Mouse (Mus musculus): ENCODE measurements around the gene Hint1.
"Not testable (repeated sequence)": the region's sequence is repeated elsewhere in the genome, so short reads cannot be mapped to it uniquely, and the experiment has no call there.

Hint1 gene

DNA sequence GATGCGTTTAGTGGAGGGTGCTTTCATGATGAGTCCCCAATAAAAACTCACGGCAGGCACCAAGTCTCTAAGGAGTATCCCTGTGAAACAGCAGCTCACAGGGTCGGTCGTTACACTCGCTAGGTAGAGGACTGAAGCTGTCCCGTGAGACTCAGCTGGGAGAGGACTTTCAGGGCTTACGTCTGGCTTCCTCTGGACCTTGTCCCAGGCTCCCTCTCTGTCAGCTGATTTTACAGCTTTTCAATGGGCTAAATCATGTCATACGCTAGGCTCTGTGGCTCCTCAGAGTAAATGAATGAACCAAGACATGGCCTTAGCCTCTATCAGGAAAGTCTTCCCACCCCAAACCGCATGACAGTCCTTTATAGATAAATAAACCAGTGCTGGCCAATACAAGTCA is 28.4 kb downstream of the Hint1 start:
- DNase-seq (ENCODE audit: low spot score in 2 of 2) = no peak

DNA sequence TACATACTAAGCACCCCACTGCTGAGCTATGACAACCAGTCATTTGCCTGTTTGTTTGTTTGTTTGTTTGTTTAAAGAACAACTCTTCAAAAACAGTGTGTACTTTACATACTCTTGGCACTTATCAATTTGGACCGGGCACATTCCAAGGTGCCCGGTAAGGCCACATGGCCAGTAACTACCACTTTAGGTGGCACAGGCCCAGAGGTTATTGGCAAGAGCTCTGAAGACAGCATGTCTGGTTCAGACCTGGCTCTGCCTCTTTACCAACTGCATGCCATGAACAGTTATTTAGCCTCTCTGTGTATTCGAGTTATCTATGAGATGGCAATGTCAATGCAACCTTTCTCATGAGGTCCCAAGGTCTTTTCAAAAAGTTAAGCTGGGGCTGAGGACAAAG is 30.5 kb downstream of the Hint1 start:
- DNase-seq (ENCODE audit: low spot score in 2 of 2) = not testable (repeated sequence)

DNA sequence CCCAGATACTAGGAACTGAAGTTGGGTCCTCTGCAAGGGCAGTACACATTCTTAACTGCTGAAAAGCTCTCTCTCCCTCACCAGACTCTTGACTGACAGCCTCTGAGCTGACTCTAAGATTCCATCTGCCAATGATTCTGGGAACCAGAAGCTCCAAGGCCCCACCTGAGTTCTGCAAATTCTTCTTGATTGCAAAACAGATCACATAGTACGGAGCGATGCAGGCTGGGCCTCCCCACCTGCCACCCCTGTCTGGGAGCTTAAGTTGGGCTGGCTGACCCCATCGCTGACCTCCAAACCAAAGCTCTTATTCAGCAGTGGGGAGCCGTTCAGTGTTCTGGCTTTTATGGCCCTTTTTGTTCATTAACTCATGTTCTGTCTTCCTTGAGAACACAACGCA is 31.3 kb downstream of the Hint1 start:
- no peak for DNase-seq (ENCODE audit: low spot score in 2 of 2)

DNA sequence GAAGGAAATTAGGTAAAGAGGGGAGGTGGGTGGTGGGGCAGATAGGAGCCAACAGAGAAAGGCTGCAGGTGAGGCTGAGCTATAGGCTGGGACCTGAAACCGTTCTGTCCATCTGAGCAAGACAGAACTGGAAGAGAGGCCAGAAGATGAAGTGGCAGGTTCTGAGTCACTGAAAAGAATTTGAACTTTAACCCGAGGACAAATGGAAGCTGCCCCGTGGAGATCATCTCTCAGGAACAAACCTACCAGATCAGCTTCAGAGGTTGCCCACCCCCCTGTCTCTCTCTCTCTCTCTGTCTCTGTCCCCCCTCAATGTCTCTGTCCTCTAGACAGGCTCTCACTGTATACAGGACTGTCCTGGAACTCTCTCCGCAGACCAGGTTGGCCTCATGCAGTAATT is 33.5 kb downstream of the Hint1 start:
- DNase-seq (ENCODE audit: low spot score in 2 of 2) = no peak

DNA sequence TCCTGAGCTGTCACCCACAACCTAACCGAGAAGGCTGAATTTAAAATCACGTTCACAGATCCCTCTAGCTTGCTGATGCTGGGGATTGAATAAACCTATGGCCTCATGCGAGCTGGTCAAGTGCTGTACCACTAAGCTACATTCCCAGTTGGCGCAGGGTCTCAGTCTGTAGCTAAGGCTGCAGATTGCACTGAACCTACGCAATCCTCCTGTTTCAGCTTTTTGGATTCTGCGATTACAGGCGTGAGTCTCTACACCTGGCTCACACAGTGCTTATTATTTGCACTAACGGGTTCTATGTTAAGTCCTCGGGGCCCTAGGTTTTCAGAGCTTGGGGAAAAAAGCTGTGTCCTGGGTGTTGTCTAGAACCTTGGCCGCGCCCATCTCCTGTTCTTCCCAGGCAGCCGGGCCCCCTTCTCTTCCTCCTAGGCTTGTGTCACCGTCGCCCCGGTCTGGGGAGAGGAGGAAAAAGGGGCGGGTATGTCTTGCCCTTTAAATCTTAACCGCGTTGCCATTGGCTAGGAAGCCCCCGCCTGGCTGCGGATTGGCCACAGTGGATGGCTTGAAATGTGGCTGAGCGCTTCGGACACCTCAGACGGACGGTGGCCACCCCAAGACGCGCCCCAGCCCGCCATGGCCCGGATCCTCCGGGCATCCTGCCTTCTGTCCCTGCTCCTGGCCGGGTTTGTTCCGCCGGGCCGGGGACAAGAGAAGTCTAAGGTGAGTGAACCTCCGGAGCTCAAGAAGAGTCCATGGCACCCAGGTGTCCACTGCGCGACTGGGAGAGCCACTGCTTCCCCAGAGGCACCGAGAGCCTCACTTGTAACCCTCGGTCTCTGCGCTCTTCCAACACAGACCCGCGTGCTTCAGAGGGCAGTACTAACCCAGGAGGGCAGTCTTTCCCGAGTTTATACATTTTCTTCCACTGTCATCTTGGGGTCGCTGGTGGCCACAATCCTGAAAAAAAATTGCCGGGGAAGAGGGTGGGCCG is 36.4 kb downstream of the Hint1 start, which contains the start of gene Gpx3:
Gene Gpx3, plus strand, starts transcription at position 121 of the 991 bp plus-strand sequence.
- no peak for DNase-seq (ENCODE audit: low spot score in 2 of 2)

DNA sequence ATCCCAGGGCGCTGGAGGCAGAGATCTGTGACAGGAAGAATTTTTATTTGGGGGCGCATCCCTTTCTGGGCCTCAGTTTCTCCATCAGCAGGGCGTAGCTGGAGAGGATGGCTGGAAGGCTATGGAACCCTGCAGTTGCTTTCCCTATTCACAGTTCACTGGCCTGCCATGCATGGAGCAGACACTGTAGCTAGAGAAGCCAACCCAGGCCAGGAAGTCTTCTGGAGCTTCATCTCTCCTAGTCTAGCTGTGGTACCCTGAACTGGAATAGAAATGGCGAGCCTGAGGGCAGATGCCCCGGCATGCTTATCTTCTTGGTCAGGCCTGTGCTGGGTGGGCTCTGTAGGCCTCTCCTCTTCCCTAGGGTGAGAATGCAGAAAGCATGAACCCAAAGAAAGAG is 37.2 kb downstream of the Hint1 start:
- DNase-seq (ENCODE audit: low spot score in 2 of 2) = no peak

DNA sequence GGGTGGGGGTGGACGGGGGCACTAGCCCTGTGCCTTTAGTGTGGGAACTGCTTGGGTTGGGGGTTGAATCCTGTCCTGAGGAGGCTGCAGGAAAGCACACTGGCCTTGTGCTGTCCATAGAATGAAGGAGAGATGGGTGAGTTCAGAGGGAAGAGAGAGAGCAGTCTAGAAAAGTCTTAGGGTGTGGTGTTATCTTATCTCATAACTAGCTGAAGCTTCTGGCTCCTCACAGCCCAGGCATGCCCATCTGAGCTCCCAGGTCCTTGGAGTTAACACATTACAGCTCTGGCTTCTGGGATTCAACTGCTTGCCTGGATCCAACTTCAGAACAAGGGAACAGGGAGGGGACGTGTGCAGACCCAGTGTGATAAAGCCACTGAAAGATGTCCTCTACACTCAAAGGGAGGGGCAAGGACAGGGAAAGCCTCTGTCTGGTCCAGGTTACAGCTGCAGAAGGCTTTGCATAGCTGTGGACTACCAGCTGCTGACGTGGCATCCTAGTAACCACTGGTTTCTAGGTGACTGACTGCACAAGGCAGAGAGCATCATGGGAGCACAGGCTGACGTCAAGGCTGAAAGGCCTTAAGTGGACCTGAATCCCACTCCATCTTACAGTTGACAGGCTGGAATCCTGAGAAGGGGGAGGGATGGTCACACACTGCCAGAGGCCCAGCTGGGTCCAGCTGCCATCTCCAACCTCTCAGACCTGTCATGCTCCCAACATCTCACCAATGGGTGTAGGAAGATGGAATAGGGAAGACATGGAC is 37.9 kb downstream of the Hint1 start:
- no peak for DNase-seq (ENCODE audit: low spot score in 2 of 2)

DNA sequence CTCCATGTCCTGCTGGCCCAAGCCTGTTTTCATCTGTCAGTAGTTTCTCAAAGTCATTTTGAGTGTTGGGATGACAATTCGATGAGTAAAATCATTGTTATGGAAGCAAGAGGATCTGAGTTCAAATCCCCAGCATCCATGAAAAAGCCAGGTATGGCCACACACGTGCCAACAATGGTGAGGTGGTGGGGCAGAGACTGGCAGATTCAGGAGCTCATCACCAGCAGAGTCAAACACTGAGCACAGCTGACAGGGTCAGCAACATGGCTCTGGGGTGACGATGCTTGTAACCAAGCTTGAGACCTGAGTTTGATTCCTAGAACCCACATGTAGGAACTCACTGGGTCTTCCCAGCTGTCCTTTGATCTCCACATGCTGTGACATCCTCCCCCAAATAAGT is 38.9 kb downstream of the Hint1 start:
- no peak for DNase-seq (ENCODE audit: low spot score in 2 of 2)

DNA sequence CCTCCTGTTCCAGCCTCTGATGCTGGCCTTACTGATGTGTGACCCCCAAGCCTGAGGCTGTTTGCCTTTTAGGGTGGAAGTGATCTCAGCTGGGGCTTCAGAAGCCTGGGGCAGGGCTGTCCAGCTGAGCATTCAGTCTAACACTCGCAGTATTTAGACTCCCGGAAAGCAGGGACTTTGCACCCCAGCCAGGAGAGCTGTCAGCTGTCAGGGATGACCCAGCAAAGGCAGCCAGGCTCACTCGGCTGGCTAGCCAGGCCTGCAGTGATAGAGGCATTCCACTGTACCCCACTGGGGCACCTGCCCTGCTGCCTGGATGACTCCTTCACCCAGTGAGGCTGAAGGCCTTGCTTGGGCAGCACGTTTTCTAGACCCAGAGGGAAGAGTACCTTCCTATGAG is 39.7 kb downstream of the Hint1 start:
- DNase-seq (ENCODE audit: low spot score in 2 of 2) = no peak

DNA sequence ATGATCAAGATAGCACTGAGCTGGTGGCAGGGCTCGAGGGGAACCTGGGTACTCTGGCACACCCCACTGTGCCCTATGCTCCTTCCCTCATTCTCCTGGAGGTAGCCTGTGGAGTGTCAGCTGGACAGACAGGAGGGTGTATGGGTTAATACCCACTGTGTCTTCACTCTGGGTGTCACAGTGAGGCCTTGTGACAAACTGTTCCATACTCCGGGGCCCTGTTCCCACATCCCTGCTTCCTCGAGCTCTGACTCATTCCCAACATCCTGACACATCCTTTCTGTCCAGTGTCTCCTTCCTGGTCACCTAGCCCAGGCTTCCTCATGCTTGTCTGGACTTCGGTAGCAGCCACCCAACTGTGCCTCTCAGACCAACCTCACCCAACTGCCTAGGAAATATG is 40.3 kb downstream of the Hint1 start:
- DNase-seq (ENCODE audit: low spot score in 2 of 2) = no peak

DNA sequence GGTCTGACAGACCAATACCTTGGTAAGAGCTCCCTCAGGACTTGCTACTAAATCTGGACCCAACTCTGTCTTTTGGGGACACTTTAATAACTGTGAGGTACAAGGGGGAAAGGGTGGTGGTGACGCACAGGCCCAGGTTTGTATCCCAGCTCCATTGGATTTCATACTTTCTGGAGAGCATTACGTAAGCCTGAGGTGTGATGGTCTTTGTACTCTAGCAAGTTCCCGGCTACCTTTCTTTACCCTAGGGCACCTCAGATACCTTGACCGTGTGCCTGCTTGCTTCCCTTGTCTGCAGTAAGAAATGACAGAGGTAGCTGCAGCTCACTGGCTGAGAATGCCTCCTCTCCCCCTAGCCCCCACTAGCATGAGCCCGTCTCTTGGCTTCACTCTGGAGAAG is 41.1 kb downstream of the Hint1 start:
- no peak for DNase-seq (ENCODE audit: low spot score in 2 of 2)

DNA sequence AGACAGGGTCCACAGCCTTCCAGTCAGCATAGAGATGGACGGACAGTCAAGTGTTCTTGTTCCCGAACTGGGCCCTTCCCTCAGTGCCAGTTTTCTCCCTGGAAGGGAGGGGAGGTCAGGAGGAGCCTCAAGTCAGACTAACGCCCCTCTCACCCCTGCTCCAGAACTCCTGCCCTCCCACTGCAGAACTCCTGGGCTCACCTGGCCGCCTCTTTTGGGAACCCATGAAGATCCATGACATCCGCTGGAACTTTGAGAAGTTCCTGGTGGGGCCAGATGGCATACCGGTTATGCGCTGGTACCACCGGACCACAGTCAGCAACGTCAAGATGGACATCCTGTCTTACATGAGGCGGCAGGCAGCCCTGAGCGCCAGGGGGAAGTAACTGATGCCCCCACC is 43.1 kb downstream of the Hint1 start:
- no peak for DNase-seq (ENCODE audit: low spot score in 2 of 2)

DNA sequence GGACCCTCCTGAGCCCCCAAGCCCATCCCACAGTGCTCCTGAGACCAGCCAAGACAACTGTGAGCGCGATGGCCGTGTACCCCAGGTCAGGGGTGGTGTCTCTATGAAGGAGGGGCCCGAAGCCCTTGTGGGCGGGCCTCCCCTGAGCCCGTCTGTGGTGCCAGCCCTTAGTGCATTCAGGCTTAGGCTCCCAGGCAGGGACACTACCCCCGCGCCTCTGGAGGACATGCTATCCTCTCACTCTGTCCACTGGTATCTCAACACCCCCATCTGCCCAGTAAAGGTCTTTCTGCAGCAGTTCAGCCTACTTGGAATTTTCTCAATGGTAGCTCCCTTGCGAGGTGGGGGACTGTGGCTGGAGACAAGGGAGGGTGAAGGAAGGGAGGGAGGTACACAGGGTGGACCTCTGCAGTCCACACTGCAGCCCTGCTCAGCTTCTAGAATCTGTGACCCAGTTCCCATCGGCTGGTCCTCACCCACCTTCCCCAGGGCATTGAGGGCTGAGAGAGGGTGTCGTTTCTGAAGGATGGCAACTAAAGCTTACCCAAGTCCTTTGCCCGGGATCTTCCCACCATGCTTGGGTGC is 44.0 kb downstream of the Hint1 start:
- DNase-seq (ENCODE audit: low spot score in 2 of 2) = no peak

DNA sequence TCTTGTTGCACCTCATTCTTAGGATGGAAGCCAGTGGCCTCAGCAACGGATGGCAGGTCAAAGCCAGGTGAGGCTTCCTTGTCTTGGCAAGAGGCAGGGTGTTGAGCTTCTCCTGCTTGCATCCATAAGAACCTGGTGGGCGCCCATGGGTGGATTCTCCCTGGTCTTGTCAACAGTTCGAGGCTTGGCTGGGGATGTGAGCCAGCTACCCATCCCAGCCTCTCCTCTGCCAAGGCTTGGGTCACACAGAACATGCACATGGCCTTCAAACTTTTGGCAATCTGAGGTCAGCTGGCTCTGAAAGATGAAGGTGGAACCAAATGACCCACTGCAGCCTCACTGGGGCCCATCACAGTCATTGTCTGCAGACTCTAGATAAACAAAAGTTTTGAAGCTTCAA is 45.0 kb downstream of the Hint1 start:
- DNase-seq (ENCODE audit: low spot score in 2 of 2) = no peak

DNA sequence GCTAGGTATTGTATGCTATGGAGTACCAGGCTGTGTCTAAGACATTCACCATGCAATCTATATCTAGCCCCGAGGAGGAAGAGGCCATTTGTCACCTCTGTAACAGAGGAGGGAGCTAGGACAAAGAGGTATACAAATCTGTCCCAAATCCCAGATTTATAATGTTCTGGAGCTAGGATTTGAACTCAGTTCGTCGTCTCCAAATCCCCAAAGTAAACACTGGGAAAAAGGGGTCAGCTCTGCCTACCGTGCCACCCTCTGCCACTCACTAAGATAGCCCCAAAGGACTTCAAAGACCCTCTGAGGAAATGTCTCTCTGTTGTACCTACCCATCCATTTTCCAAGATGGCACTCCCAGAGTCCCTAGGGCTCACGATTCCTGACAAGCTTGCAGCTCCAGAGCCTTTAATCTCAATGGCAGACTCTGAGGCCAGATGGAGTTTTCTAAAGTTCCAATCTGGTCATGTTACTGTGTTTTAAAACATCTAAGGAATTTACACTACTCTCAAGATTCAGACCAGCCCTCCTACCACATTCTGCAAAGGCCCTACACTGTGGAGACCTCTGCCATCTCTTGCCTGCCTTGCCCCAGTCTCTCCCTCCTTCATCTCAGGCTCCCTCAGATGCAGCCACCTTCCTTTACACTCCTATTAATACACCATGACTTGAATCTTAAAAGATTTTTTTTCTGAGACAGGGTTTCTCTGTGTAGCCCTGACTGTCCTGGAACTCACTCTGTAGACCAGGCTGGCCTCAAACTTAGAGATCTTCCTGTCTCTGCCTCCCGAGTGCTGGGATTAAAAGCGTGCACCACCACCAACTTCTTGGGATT is 45.7 kb downstream of the Hint1 start:
- no peak for DNase-seq (ENCODE audit: low spot score in 2 of 2)

DNA sequence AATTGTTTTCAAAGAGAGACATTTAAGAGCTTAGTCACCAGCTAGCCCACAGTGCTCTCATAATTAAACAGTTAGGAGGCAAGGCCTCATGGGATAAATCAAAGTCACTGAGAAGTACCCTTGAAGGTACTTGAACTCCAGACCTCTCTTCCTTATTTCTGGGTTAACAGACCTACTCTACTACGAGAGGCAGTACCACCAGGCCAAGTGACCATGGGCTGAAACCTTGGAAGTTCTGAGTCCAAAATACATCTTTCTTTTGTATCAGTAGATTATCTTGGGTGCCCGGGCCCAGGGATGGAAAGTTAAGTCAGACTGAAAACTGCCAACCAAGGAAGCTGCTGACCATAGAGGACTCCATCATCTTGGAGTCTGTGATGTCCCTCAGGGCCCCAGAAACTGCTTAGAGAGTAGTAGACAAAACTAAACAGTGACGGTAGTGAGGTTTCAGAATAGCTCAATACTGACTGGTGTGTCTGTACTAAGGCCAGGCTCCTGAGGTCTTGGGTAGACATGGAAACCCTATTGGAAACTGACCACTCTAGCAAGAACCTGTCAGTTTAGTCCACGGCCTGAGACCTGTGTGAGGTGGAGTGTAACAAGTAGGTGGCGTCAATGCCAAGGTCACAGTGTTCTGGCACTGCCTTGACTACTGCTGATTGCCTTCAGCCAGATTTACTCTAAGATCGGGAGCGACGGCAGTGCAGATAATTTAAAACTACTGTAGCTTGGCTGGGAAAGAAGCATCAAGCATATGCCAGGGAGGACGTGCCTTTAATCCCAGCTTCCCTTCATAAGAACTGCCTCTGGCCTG is 46.5 kb downstream of the Hint1 start:
- no peak for DNase-seq (ENCODE audit: low spot score in 2 of 2)

DNA sequence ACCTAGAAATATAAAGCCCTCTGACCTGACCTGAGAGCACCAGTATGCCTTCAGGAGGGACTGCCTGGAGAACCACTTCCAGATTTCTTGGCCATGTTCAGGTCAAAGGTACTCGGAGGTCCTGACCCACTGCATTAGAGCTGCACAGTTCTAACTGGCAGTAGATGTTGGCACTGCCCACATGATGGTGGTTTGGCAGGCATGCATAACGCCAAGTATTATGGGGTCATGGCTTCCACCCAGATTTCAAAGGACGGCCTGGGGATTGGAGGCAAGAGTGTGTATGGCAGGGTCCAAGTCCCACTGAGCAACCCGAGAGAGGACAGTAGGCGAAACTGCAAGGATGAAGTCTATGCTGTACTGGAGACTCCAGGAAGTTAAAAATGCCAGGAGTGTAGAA is 47.7 kb downstream of the Hint1 start:
- no peak for DNase-seq (ENCODE audit: low spot score in 2 of 2)

DNA sequence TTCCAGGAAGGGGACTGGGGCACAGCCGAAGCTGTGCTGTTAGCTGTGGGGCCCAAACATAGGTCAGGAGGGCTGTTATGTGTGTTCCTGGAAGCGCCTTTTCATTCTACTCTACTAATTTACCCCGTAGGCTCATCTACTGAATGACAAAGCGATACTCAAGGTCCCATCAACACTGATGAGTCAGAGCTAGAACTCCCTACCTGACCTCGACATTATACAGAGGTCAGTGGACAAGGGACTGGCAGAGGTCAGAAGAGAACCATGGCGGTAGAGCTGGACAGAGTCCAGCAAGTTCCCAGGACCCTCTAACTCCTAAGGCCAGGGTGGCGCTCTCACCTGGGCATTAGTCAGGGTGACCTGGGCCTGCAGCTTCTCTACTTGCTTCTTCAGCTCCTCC is 51.3 kb downstream of the Hint1 start:
- no peak for DNase-seq (ENCODE audit: low spot score in 2 of 2)

DNA sequence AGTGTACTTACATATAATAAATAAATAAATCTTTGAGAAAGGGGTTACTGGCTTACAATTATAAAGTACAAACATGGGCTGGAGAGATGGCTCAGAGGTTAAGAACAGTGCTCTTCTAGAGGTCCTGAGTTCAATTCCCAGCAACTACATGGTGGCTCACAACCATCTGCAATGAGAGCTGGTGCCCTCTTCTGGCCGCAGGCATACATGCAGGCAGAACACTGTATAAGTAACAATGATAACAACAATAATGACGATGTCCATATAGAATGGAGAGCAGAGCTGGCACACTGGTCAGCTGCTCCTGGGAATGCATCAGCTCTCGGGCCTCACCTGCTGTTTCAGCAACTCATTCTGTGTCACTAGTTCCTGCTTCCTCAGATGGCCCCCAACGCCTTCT is 52.1 kb downstream of the Hint1 start:
- no peak for DNase-seq (ENCODE audit: low spot score in 2 of 2)

All from thymus, postnatal 10 days (tissue).